Mouse (Mus musculus): Measurements from ENCODE around the gene Ptov1. TPM values are rescaled to one million over a fixed set of nuclear protein-coding genes. Genes with fewer than 3 reads are reported as not detected.
A peak's percentile ranks its signal among the peaks of the same experiment; 100 is the strongest.

The Ptov1 gene
- total and polyA plus RNA-seq, 2 experiments = 17.0 to 76.1 TPM

GRCm38 (mm10) chr7:44849416-44850111 is 20.0 kb downstream of the Ptov1 start:
- Histone ChIP-seq H3K79me2 (ENCODE audit: control insufficient read depth, insufficient read depth, low read length) (peaks cover 22% of the 10 kb centered on the region; the same call in 1 of the 2 replicates), H3K9ac (ENCODE audit: low read depth, low read length) (peak overlapping the region; percentile 92), H3K4me3 (ENCODE audit: insufficient read depth, low read depth, low read length) (peak overlapping the region; percentile 93), H3K27ac (replicated peaks; ENCODE audit: insufficient read depth, low read depth, low read length) (peak overlapping the region; percentile 98), H3K36me3 (ENCODE audit: control insufficient read depth, insufficient read depth, low read length) (peaks cover 13% of the 10 kb centered on the region; the same call in 1 of the 2 replicates), H3K4me1 (ENCODE audit: control insufficient read depth, insufficient read depth, low read length) (peaks cover 23% of the 10 kb centered on the region), H3K27me3 (ENCODE audit: control insufficient read depth, insufficient read depth, low read length) (no peaks in the 10 kb centered on the region)
- TF ChIP-seq CTCF (IDR thresholded peaks at IDR 0.05; ENCODE audit: low read depth, low read length) = no peak
- TF ChIP-seq POLR2A (IDR thresholded peaks at IDR 0.05; ENCODE audit: extremely low read depth, insufficient read depth, low read length) = 0 out of 2 replicates have a peak, but pooled peaks have one; percentile 39
- WGBS = under 1% methylated on average over 41 of the region's 41 CpGs
- DNase-seq (ENCODE audit: extremely low read depth, low read depth, low spot score) = peak; percentile 85

- peak within 1 kb of the TSS; percentile 93 for H3K4me3 ChIP-seq (ENCODE audit: insufficient read depth, low read depth, low read length)
- peaks cover 23% of the 10 kb centered on the region for H3K4me1 ChIP-seq (ENCODE audit: control insufficient read depth, insufficient read depth, low read length)
- no peaks in the 10 kb centered on the region for H3K27me3 ChIP-seq (ENCODE audit: control insufficient read depth, insufficient read depth, low read length)
- peak; percentile 100 for DNase-seq (ENCODE audit: extremely low read depth, low read depth, low spot score)
- TF ChIP-seq CTCF (IDR thresholded peaks at IDR 0.05; ENCODE audit: low read depth, low read length) = no peak
- 0 out of 2 replicates have a peak, but pooled peaks have one; percentile 62 for TF ChIP-seq POLR2A (IDR thresholded peaks at IDR 0.05; ENCODE audit: extremely low read depth, insufficient read depth, low read length)
- peak within 1 kb of the TSS; percentile 98 for H3K27ac ChIP-seq (replicated peaks; ENCODE audit: insufficient read depth, low read depth, low read length)
- WGBS = under 1% methylated on average over 53 of the region's 54 CpGs
- H3K36me3 ChIP-seq (ENCODE audit: control insufficient read depth, insufficient read depth, low read length) = peaks cover 17% of the 10 kb centered on the region; the same call in 1 of the 2 replicates
- peak within 1 kb of the TSS; percentile 92 for H3K9ac ChIP-seq (ENCODE audit: low read depth, low read length)
- H3K79me2 ChIP-seq (ENCODE audit: control insufficient read depth, insufficient read depth, low read length) = peaks cover 22% of the 10 kb centered on the region; the same call in 1 of the 2 replicates
Measured at GRCm38 (mm10) chr7:44848561-44849415, 20.8 kb downstream of the Ptov1 start, which contains the start of the genes Akt1s1 and Tbc1d17. Gene Akt1s1 (plus strand): TSS chr7:44848991. Gene Tbc1d17 (minus strand): TSS chr7:44849079.

- DNase-seq (ENCODE audit: extremely low read depth, low read depth, low spot score) = no peak
- TF ChIP-seq CTCF (IDR thresholded peaks at IDR 0.05; ENCODE audit: low read depth, low read length) (no peak), POLR2A (IDR thresholded peaks at IDR 0.05; ENCODE audit: extremely low read depth, insufficient read depth, low read length) (no peak)
- Histone ChIP-seq H3K36me3 (ENCODE audit: control insufficient read depth, insufficient read depth, low read length) (peaks cover 17% of the 10 kb centered on the region; the same call in 1 of the 2 replicates), H3K27ac (replicated peaks; ENCODE audit: insufficient read depth, low read depth, low read length) (no peak overlapping the region), H3K79me2 (ENCODE audit: control insufficient read depth, insufficient read depth, low read length) (peaks cover 22% of the 10 kb centered on the region; the same call in 1 of the 2 replicates), H3K4me1 (ENCODE audit: control insufficient read depth, insufficient read depth, low read length) (peaks cover 17% of the 10 kb centered on the region), H3K27me3 (ENCODE audit: control insufficient read depth, insufficient read depth, low read length) (no peaks in the 10 kb centered on the region), H3K9ac (ENCODE audit: low read depth, low read length) (peak overlapping the region; percentile 49), H3K4me3 (ENCODE audit: insufficient read depth, low read depth, low read length) (peak overlapping the region; percentile 60)
- 44% methylated on average over 5 of the region's 5 CpGs for WGBS
Measured at GRCm38 (mm10) chr7:44847772-44848171, 21.8 kb downstream of the Ptov1 start.

GRCm38 (mm10) chr7:44846804-44847203 is 22.8 kb downstream of the Ptov1 start:
- Histone ChIP-seq H3K36me3 (ENCODE audit: control insufficient read depth, insufficient read depth, low read length) (peaks cover 18% of the 10 kb centered on the region; the same call in 1 of the 2 replicates), H3K9ac (ENCODE audit: low read depth, low read length) (no peak overlapping the region)
- 94% methylated on average over 7 of the region's 7 CpGs for WGBS

GRCm38 (mm10) chr7:44845006-44845405 is 24.6 kb downstream of the Ptov1 start:
- TF ChIP-seq CTCF (IDR thresholded peaks at IDR 0.05; ENCODE audit: low read depth, low read length) = no peak
- no peak for TF ChIP-seq POLR2A (IDR thresholded peaks at IDR 0.05; ENCODE audit: extremely low read depth, insufficient read depth, low read length)
- Histone ChIP-seq H3K27me3 (ENCODE audit: control insufficient read depth, insufficient read depth, low read length) (no peaks in the 10 kb centered on the region), H3K27ac (replicated peaks; ENCODE audit: insufficient read depth, low read depth, low read length) (no peak overlapping the region), H3K4me1 (ENCODE audit: control insufficient read depth, insufficient read depth, low read length) (peaks cover 5% of the 10 kb centered on the region), H3K36me3 (ENCODE audit: control insufficient read depth, insufficient read depth, low read length) (peaks cover 18% of the 10 kb centered on the region; the same call in 1 of the 2 replicates), H3K4me3 (ENCODE audit: insufficient read depth, low read depth, low read length) (no peak overlapping the region), H3K79me2 (ENCODE audit: control insufficient read depth, insufficient read depth, low read length) (peaks cover 8% of the 10 kb centered on the region; the same call in 1 of the 2 replicates), H3K9ac (ENCODE audit: low read depth, low read length) (no peak overlapping the region)
- WGBS = 92% methylated on average over 10 of the region's 10 CpGs
- DNase-seq (ENCODE audit: extremely low read depth, low read depth, low spot score) = no peak

More at GRCm38 (mm10) chr7:44846804-44847203, 22.8 kb downstream of the Ptov1 start:
- Histone ChIP-seq H3K79me2 (ENCODE audit: control insufficient read depth, insufficient read depth, low read length) (peaks cover 22% of the 10 kb centered on the region; the same call in 1 of the 2 replicates), H3K27me3 (ENCODE audit: control insufficient read depth, insufficient read depth, low read length) (no peaks in the 10 kb centered on the region), H3K27ac (replicated peaks; ENCODE audit: insufficient read depth, low read depth, low read length) (no peak overlapping the region), H3K4me3 (ENCODE audit: insufficient read depth, low read depth, low read length) (no peak overlapping the region), H3K4me1 (ENCODE audit: control insufficient read depth, insufficient read depth, low read length) (peaks cover 17% of the 10 kb centered on the region)
- no peak for DNase-seq (ENCODE audit: extremely low read depth, low read depth, low spot score)
- no peak for TF ChIP-seq CTCF (IDR thresholded peaks at IDR 0.05; ENCODE audit: low read depth, low read length)
- no peak for TF ChIP-seq POLR2A (IDR thresholded peaks at IDR 0.05; ENCODE audit: extremely low read depth, insufficient read depth, low read length)
